Mouse (Mus musculus) frontal cortex, adult 2 months (tissue): ENCODE measurements around the gene Dhx30. TPM values are rescaled to one million over a fixed set of nuclear protein-coding genes. Genes with fewer than 3 reads are reported as not detected.

Experiments
- DNase-seq, 2 experiments: peaks; one replicate each; pipeline ENCODE4 v3.0.0; 2022; ENCODE audit warnings: low spot score in 1 of 2; ENCODE audit errors: extremely low spot score in 1 of 2
- polyA plus RNA-seq: library from polyadenylated mRNA; depleted of rRNA; stranded (reverse); fragments of >200 nt; gene quantifications from 2 replicates; pipeline ENCODE4 v1.2.3, GENCODE M21; 2012; rRNA removed

Gene Dhx30
- polyA plus RNA-seq, 1 experiment, result 145 TPM

DNA sequence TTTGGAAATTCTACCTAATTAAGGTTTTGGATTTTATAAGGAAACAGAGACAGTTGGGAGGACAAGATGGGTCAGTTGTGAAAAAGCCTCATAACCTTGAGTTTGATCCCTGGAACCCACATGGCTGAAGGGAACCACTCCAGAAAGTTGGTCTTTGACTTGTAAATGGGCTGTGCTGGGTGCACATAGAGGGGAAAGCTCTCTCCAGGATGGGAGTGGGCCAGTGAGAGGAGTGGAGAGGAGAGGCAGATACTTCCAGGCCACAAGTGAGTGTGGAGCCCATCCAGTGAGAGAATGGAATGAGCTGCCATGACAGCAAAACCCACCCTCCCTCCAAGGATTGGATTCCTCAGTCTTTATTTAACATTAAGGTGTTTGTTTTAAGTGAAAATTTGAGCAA is 66.4 kb downstream of the Dhx30 start:
- no peak for DNase-seq

DNA sequence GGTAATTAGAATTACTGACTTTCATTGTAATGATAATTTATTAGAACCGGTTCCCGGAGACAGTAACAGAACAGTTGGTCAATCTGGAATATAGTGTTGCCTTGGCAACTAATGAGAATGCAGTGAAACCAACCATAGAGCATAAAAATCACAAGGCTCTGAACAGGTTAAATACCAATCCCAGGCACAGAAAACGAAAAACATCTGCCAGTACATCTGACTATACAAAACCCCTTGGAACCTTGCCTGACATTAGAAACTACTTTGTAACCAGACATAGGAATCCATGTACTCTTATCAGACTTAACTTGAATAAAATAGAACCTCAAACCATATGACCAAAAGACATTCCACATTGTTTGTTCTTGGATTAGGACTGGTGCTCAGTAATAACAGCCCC is 69.8 kb downstream of the Dhx30 start:
- DNase-seq, result no peak

DNA sequence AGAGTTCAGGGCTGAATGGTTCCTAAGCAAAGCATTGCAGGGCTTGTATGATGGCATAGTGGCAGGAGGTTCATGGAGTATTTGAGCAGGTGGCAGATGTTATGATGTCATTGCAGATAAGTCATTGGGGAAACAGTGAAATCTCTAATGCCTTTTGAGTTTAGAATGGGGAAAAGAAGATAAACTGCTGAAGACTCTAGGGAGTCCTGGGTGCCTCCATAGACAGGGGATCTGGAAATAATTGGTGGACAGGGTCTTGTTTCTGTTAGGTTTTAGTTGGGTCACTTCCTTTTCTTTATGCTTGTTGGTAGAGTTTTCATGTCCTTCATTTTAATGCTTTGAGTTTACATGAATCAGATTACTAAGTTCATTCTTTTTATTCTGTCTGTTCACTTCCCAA is 70.4 kb downstream of the Dhx30 start:
- DNase-seq, result no peak

DNA sequence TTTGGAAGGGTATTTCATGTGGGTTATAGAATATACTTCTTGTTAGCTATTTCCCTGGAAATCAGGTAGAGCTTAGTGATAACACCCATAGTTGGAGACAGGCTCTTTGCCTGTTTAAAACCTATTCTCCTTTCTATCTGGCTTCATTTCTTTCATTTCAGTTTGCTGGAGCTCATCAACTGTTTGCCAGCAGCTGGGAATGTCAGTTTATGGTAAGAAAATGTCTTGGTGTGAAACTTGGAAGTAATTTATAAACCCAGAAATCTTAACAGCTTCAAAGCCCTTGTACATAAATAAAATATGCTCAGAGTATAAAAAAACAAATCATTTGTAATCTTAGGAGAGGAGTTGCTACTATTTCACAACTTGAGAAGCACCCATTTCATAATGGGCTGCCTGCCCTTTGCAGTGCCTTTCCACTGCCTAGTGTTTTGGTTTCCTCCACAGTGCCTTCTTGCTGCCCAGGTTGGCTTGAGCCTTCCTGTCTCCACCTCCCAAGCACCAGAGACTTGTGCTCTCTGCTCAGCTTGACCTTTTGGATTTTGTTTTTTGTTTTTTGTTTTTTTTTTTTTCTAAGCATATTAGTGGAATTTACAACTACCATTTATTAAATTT is 71.8 kb downstream of the Dhx30 start:
- peak in 1 of 2 experiments; percentile 35 for DNase-seq

DNA sequence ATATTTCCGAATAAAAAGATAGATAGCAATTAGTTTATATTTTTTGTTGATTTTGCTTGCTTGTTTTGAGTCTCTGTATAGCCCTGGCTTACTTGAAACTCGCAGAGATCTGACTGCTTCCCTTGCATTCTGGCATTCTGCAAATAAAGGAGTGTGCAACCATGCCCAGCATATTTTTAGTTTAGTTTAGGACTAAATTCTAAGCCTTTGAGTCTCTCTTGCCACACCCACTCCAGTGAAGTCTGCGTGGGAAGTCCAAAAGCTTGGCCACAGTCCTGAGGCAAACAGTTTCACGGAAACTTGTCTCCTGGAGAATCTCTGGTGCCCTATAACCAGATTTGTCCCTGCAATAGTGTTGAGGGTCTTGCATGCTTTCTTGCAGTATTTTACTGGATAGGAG is 73.3 kb downstream of the Dhx30 start:
- DNase-seq, result peak; percentile 53 to 73

DNA sequence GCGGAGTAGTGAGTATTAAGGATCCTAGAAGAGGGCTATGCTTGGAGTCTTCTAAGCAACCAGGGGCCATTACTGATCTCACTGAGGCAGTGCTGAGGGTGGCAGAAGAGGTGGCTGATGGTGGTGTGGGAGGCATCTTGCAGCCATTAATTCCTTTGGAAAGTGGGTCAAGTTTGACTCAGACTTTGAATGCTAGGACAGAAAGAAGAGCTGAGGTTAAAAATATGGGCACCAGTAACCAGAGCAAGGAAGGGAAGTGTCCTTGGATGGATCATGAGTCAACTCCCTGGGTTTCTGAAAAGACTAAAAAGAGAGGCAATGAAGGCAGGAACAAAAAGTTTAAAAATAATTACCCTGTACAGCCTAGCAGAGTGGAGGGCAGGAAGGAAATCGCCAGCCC is 79.1 kb downstream of the Dhx30 start:
- DNase-seq, result no peak

DNA sequence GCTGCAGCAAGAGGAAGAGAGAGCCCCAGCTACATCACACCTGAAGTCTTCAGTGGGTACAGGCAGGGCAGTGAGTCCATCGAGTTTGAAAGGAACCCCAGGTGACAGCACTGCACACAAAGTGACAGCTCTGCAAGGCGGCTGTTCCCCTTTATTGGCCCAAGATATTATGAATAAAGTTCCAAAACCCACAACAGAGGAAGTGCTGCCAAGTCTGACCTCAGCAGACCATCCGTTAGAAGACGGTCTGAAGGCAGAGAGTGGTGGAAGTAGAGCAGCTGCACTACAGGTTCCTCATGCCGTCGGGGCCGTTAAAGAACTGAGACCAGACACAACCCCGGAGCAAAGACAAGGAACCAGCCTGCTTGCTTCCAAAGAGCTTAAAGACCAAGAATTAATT is 79.7 kb downstream of the Dhx30 start:
- no peak for DNase-seq

DNA sequence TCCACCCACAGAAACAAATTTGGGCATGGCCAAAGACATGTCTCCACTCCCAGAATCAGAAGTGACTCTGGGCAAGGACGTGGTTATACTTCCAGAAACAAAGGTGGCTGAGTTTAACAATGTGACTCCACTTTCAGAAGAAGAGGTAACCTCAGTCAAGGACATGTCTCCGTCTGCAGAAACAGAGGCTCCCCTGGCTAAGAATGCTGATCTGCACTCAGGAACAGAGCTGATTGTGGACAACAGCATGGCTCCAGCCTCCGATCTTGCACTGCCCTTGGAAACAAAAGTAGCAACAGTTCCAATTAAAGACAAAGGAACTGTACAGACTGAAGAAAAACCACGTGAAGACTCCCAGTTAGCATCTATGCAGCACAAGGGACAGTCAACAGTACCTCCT is 82.5 kb downstream of the Dhx30 start:
- no peak for DNase-seq

Other genes starting within 250 kb of the Dhx30 start
- gene Cdc25a, start 242.3 kb downstream of the Dhx30 start, polyA plus RNA-seq, result 3.4 and 4.3 TPM in 2 replicates
- 313 and 321 TPM in 2 replicates for gene Map4, start 186.4 kb downstream of the Dhx30 start, polyA plus RNA-seq
- gene Smarcc1, start 122 bp downstream of the Dhx30 start, polyA plus RNA-seq, result 32.6 and 33.6 TPM in 2 replicates
- gene Cspg5, start 126.0 kb upstream of the Dhx30 start, polyA plus RNA-seq, result 374 and 390 TPM in 2 replicates
- 20.8 and 21.8 TPM in 2 replicates for gene Elp6, start 187.3 kb upstream of the Dhx30 start, polyA plus RNA-seq
- 42.4 and 45.8 TPM in 2 replicates for gene Scap, start 215.5 kb upstream of the Dhx30 start, polyA plus RNA-seq